Mouse (Mus musculus) heart, adult 2 months (tissue): ENCODE measurements at regions not wholly inside any gene's neighbourhood (a gene's known extent, or its start where the extent isn't known, plus 50 kb on each side); places are given as distances from the start of the nearest gene placed in this dataset.

Source experiments
- CTCF ChIP-seq: fragments of 200-600 bp; IDR thresholded peaks from 2 replicates; pipeline ENCODE4 v1.8.1; 2022; ENCODE audit warnings: antibody characterized with exemption, mild to moderate bottlenecking, moderate library complexity
- EP300 ChIP-seq: fragments of 200-500 bp; IDR thresholded peaks from 2 replicates; pipeline ENCODE4 v1.6.1; 2011; ENCODE audit warnings: low read depth, low read length, control low read depth; ENCODE audit not compliant: insufficient read depth
- POLR2A ChIP-seq: fragments of 200-500 bp; IDR thresholded peaks from 2 replicates; pipeline ENCODE4 v1.6.1; 2011; ENCODE audit warnings: mild to moderate bottlenecking, low read depth, low read length, control low read depth; ENCODE audit not compliant: insufficient read depth

- TF ChIP-seq POLR2A (no peak), CTCF (no peak), EP300 (no peak)
These were observed 64.3 kb downstream of the Dlk1 start for GRCm38 (mm10) chr12:109516961-109517360.
